Mouse (Mus musculus): Measurements from ENCODE around the gene Slc19a1. TPM values are rescaled to one million over a fixed set of nuclear protein-coding genes. Genes with fewer than 3 reads are reported as not detected.

The Slc19a1 gene
- polyA plus RNA-seq, 1 experiment from 2014 or later: 21.1 TPM

DNA sequence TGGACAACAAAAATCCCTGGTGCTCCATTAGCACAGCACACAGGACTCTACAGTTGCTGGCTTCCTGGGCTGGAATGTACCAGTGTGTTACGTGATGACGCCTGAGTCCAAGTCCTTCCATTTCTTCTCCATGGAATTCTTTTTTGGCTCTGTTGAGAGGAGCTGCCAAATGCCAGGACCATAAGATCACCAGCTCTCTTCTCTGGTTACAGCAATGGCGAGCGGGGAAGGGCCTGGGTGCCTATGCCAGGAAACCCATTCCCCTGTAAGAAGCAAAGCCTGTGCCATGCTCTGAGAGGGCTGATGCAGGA lies 65.8 kb downstream of the Slc19a1 start:
- peak; percentile 59 for ATAC-seq (ENCODE audit: low read depth)
- Histone ChIP-seq H3K9ac (ENCODE audit: low read length) (no peak overlapping the region), H3K9me3 (ENCODE audit: control insufficient read depth, low read length) (no peaks in the 10 kb centered on the region; the same call in none of the 2 replicates), H3K27me3 (ENCODE audit: control insufficient read depth, insufficient read depth, low read depth, low read length) (no peaks in the 10 kb centered on the region), H3K4me2 (ENCODE audit: low read depth, low read length) (no peak overlapping the region), H3K4me1 (replicated peaks; ENCODE audit: control insufficient read depth, insufficient read depth, low read length) (peaks cover 13% of the 10 kb centered on the region), H3K36me3 (ENCODE audit: control insufficient read depth, insufficient read depth, low read length) (peaks cover 7% of the 10 kb centered on the region), H3K27ac (ENCODE audit: low read length) (peak overlapping the region; percentile 68), H3K4me3 (ENCODE audit: low read length) (no peak overlapping the region)
- WGBS: 41% methylated on average over 4 of the region's 4 CpGs

DNA sequence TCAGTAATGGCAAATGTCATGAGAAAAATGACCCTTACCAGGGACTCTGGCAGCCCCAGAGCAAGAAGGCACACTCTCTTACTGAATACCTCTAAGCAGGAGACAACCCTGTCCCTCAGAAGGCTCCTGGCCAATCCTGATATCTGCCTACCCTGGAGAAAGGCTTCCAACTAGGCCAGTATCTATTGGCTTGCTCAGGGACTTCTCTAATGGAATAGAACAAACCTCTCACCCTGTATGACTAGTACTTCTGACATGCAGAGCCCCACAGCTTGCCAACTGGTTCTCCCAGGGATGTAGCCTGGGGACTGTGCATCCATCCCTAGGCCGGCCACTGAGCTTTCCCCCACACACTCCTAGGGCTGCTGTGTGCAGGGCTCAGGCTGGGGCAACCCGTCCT lies 66.6 kb downstream of the Slc19a1 start:
- Histone ChIP-seq H3K9ac (ENCODE audit: low read length) (no peak overlapping the region), H3K4me3 (ENCODE audit: low read length) (no peak overlapping the region), H3K27me3 (ENCODE audit: control insufficient read depth, insufficient read depth, low read depth, low read length) (no peaks in the 10 kb centered on the region), H3K36me3 (ENCODE audit: control insufficient read depth, insufficient read depth, low read length) (peaks cover 7% of the 10 kb centered on the region), H3K9me3 (ENCODE audit: control insufficient read depth, low read length) (no peaks in the 10 kb centered on the region; the same call in 1 of the 2 replicates), H3K4me1 (replicated peaks; ENCODE audit: control insufficient read depth, insufficient read depth, low read length) (peaks cover 14% of the 10 kb centered on the region), H3K4me2 (ENCODE audit: low read depth, low read length) (no peak overlapping the region), H3K27ac (ENCODE audit: low read length) (peak overlapping the region; percentile 68; the same call in 1 of the 2 replicates)
- no peak for ATAC-seq (ENCODE audit: low read depth)
- 77% methylated on average over 2 of the region's 2 CpGs for WGBS

GRCm38 (mm10) chr10:77099777-77100176 lies 67.7 kb downstream of the Slc19a1 start:
- peaks cover 21% of the 10 kb centered on the region for H3K4me1 ChIP-seq (replicated peaks; ENCODE audit: control insufficient read depth, insufficient read depth, low read length)
- ATAC-seq (ENCODE audit: low read depth): no peak
- no peak overlapping the region for H3K4me3 ChIP-seq (ENCODE audit: low read length)
- 70% methylated on average over 4 of the region's 4 CpGs for WGBS
- H3K27ac ChIP-seq (ENCODE audit: low read length): no peak overlapping the region
- H3K36me3 ChIP-seq (ENCODE audit: control insufficient read depth, insufficient read depth, low read length): peaks cover 4% of the 10 kb centered on the region
- H3K9ac ChIP-seq (ENCODE audit: low read length): no peak overlapping the region
- no peaks in the 10 kb centered on the region; the same call in 1 of the 2 replicates for H3K9me3 ChIP-seq (ENCODE audit: control insufficient read depth, low read length)
- H3K4me2 ChIP-seq (ENCODE audit: low read depth, low read length): no peak overlapping the region
- no peaks in the 10 kb centered on the region for H3K27me3 ChIP-seq (ENCODE audit: control insufficient read depth, insufficient read depth, low read depth, low read length)

DNA sequence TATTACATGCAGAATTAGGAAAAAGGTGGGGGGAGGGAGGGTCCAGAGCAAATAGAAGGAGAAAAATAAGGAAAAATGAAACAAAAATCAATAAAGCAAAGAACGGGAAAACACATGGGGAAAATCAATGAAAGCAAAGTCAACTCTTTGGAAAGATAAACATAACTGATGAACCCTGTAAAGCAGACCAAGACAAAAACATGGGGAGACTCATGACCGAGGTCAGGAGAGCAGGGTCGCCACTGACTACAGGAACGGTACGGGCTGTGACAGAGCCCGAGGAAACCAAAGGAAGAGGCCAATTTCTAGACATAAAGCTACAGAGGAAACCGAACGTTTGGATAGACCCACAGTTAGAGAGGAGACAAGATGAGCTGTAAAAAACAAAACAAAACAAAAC lies 71.6 kb downstream of the Slc19a1 start:
- H3K4me1 ChIP-seq (replicated peaks; ENCODE audit: control insufficient read depth, insufficient read depth, low read length): peaks cover 7% of the 10 kb centered on the region; the same call in 1 of the 2 replicates
- no peak overlapping the region for H3K4me2 ChIP-seq (ENCODE audit: low read depth, low read length)
- ATAC-seq (ENCODE audit: low read depth): no peak
- no peak overlapping the region for H3K4me3 ChIP-seq (ENCODE audit: low read length)
- no peaks in the 10 kb centered on the region; the same call in 1 of the 2 replicates for H3K9me3 ChIP-seq (ENCODE audit: control insufficient read depth, low read length)
- H3K36me3 ChIP-seq (ENCODE audit: control insufficient read depth, insufficient read depth, low read length): no peaks in the 10 kb centered on the region
- no peak overlapping the region for H3K9ac ChIP-seq (ENCODE audit: low read length)
- 35% methylated on average over 8 of the region's 8 CpGs for WGBS
- no peak overlapping the region for H3K27ac ChIP-seq (ENCODE audit: low read length)
- H3K27me3 ChIP-seq (ENCODE audit: control insufficient read depth, insufficient read depth, low read depth, low read length): no peaks in the 10 kb centered on the region

- Histone ChIP-seq H3K36me3 (ENCODE audit: control insufficient read depth, insufficient read depth, low read length) (no peaks in the 10 kb centered on the region), H3K27ac (ENCODE audit: low read length) (no peak overlapping the region), H3K9me3 (ENCODE audit: control insufficient read depth, low read length) (no peaks in the 10 kb centered on the region; the same call in 1 of the 2 replicates), H3K4me3 (ENCODE audit: low read length) (no peak overlapping the region), H3K9ac (ENCODE audit: low read length) (no peak overlapping the region), H3K4me1 (replicated peaks; ENCODE audit: control insufficient read depth, insufficient read depth, low read length) (peaks cover 7% of the 10 kb centered on the region; the same call in 1 of the 2 replicates), H3K27me3 (ENCODE audit: control insufficient read depth, insufficient read depth, low read depth, low read length) (no peaks in the 10 kb centered on the region), H3K4me2 (ENCODE audit: low read depth, low read length) (no peak overlapping the region)
- no peak for ATAC-seq (ENCODE audit: low read depth)
These were observed 72.3 kb downstream of the Slc19a1 start for GRCm38 (mm10) chr10:77104327-77104726.

GRCm38 (mm10) chr10:77108106-77108505 lies 76.1 kb downstream of the Slc19a1 start:
- no peak for ATAC-seq (ENCODE audit: low read depth)
- H3K36me3 ChIP-seq (ENCODE audit: control insufficient read depth, insufficient read depth, low read length): no peaks in the 10 kb centered on the region
- 71% methylated on average over 3 of the region's 4 CpGs for WGBS
- no peak overlapping the region for H3K4me2 ChIP-seq (ENCODE audit: low read depth, low read length)
- H3K27me3 ChIP-seq (ENCODE audit: control insufficient read depth, insufficient read depth, low read depth, low read length): no peaks in the 10 kb centered on the region
- peaks cover 16% of the 10 kb centered on the region; the same call in 1 of the 2 replicates for H3K4me1 ChIP-seq (replicated peaks; ENCODE audit: control insufficient read depth, insufficient read depth, low read length)
- H3K27ac ChIP-seq (ENCODE audit: low read length): no peak overlapping the region
- H3K9me3 ChIP-seq (ENCODE audit: control insufficient read depth, low read length): no peaks in the 10 kb centered on the region
- no peak overlapping the region for H3K9ac ChIP-seq (ENCODE audit: low read length)
- no peak overlapping the region for H3K4me3 ChIP-seq (ENCODE audit: low read length)

DNA sequence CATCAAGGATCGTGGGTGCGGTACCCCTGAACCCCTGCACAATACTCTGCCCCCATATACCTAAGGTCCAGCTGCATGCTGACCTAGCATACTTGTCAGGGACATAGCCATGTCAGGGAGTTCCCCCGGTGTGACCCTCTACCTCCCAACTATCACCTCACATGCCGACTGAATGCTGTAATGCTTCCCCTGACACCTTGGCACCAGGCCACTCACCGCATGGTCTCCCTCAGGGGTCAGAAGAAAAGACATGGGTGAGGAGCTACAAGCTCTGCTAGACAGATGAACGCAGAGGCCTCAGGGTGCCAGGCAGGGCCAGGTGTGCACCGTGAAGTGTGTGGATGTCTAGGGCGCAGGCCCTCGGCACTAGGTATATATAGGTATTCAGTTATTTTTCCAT lies 78.0 kb downstream of the Slc19a1 start:
- no peak for ATAC-seq (ENCODE audit: low read depth)
- no peaks in the 10 kb centered on the region for H3K36me3 ChIP-seq (ENCODE audit: control insufficient read depth, insufficient read depth, low read length)
- no peak overlapping the region for H3K4me3 ChIP-seq (ENCODE audit: low read length)
- no peaks in the 10 kb centered on the region for H3K27me3 ChIP-seq (ENCODE audit: control insufficient read depth, insufficient read depth, low read depth, low read length)
- WGBS: 67% methylated on average over 9 of the region's 9 CpGs
- H3K27ac ChIP-seq (ENCODE audit: low read length): no peak overlapping the region
- no peaks in the 10 kb centered on the region for H3K9me3 ChIP-seq (ENCODE audit: control insufficient read depth, low read length)
- no peak overlapping the region for H3K4me2 ChIP-seq (ENCODE audit: low read depth, low read length)
- no peak overlapping the region for H3K9ac ChIP-seq (ENCODE audit: low read length)
- H3K4me1 ChIP-seq (replicated peaks; ENCODE audit: control insufficient read depth, insufficient read depth, low read length): peaks cover 22% of the 10 kb centered on the region

Other genes starting within 250 kb of the Slc19a1 start
- gene Pcbp3, start 70.4 kb upstream of the Slc19a1 start, polyA plus RNA-seq (2015; fragmentation: Nextera tagmentation; extraction: Ambion mirVana): 30.7 and 34.9 TPM in 2 replicates
- 298 and 315 TPM in 2 replicates for gene Col18a1, start 134.3 kb downstream of the Slc19a1 start, polyA plus RNA-seq (2015; fragmentation: Nextera tagmentation; extraction: Ambion mirVana)
- gene Pofut2, start 227.0 kb downstream of the Slc19a1 start, polyA plus RNA-seq (2015; fragmentation: Nextera tagmentation; extraction: Ambion mirVana): 126 and 132 TPM in 2 replicates

All from lung, embryonic 16.5 days (tissue).